Mouse (Mus musculus): ENCODE measurements around the gene Mocs1.

Gene Mocs1

DNA sequence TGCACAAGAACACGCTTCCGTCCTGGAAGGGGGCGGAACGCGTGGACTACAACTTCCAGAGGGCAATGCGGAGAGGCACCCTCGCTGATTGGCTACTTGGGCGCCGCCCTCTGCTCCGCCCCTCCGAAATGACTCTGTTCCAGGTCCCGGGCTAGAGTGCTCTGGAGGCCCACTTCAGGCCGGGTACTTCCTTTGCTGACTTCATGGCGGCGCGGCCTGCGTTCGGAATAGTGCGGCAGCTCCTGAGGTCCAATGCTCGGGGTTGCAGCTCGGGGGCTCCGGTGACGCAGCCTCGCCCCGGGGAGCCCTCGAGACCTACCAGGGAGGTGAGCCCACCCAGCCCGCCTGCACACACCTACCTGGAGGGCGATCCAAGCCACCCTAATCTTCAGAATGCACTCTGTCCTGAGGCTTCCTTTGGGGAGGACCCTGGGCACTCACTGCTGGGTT lies at the start of gene Mocs1:
Gene Mocs1 (plus strand): TSS at position 124 of the 450 bp plus-strand sequence.
- DNase-seq (ENCODE audit: low read depth, low spot score) = peak; percentile 96

- no peak for DNase-seq (ENCODE audit: low read depth, low spot score)
Observed at GRCm38 (mm10) chr17:49379645-49380044, 48.5 kb upstream of the Mocs1 start.

DNA sequence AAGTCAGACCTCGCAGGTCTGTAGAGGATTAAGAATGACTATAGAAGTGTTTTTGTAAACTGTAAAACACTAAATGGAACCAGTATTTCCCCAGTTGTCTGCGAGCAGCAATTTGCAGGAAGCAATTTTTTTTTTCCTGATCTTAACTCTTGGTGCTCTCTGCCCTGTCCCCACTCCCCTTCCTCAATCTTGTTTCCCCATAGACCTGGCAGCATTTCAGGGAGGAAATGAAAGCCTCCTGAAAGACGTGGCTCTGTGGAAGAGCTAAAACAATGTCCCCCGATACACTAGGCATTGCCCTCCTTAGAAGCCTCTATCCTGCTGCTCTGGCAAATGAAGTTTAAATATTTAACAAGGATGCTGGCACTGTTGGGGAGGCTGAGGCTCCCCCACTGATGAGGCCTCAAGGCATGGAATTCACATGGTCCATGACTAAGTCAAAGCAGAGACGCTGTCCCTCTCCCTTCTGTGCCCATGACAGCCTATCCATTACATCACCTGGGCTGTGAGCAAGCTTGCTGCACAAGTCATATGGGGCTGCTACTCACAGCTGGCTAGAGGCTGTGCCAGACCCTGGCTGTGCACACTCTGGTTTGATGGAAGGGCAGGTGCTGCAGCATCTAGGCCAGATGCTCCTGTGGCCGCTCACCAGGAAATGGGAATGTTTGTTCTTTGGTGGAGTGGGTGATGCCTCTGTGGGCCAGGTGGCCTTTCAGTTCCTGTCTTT lies 43.8 kb upstream of the Mocs1 start:
- DNase-seq (ENCODE audit: low read depth, low spot score) = no peak

- DNase-seq (ENCODE audit: low read depth, low spot score) = peak; percentile 70
Observed at GRCm38 (mm10) chr17:49387741-49388140, 40.4 kb upstream of the Mocs1 start.

DNA sequence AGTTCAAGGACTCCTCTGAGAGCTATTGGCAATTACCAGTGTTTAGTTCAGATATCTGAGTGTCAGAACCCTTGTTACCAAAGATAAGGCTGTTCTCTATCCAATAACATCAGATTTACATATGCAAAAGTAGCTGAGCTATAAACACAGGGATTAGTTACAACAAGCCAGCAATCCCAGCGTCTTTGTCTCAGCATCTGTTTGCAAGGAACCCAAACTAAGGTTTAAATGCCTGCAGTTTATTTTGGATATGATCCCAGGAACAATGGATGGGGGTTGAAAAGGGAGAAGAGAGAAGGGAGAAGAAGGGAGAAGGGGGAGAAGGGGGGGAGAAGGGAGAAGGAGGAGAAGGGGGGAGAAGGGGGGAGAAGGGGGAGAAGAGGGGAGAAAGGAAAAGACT lies 35.4 kb upstream of the Mocs1 start:
- no peak for DNase-seq (ENCODE audit: low read depth, low spot score)

GRCm38 (mm10) chr17:49394836-49395235 lies 33.3 kb upstream of the Mocs1 start:
- DNase-seq (ENCODE audit: low read depth, low spot score) = no peak

- no peak for DNase-seq (ENCODE audit: low read depth, low spot score)
Observed at GRCm38 (mm10) chr17:49399605-49400004, 28.6 kb upstream of the Mocs1 start.

DNA sequence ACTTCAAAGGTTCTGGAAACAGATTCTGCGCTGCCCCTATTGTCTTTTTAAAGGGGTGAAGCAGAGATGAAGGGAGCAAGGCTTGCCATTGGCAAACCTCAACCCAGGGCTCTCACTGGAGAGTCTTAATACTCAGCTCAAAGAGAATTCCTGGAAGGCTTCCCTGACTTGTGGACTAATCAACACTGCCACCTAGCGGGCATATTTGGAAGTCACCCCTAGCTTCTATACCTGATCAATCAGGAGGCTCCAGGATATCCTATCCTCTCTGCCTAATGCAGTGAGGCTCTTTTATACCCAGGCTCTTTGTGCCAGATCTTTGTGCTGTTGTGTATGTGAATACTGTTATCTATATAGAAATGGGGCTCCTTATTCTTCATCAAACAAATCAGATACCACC lies 28.0 kb upstream of the Mocs1 start:
- peak; percentile 78 for DNase-seq (ENCODE audit: low read depth, low spot score)

- DNase-seq (ENCODE audit: low read depth, low spot score) = no peak
Observed at GRCm38 (mm10) chr17:49403151-49403550, 25.0 kb upstream of the Mocs1 start.

GRCm38 (mm10) chr17:49405927-49406326 lies 22.2 kb upstream of the Mocs1 start:
- DNase-seq (ENCODE audit: low read depth, low spot score) = no peak

GRCm38 (mm10) chr17:49412974-49413373 lies 15.2 kb upstream of the Mocs1 start:
- DNase-seq (ENCODE audit: low read depth, low spot score) = no peak

DNA sequence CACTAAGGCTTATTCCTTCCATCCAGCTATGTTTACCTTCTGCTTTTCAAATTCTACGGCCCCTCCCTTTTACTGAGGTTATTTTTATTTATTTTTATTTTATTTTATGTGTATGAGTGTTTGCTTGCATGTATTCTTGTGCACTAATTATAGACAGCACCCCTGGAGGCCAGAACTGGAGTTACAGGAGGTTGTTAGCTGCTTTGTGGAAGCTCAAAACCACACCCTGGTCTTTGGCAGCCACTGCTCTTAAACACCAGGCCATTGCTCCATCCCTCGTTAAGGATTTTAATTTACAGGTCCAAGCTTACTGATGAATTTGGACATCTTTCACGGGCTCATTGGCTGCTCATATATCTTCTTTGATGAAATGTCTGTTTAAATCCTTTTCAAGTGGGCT lies 14.6 kb upstream of the Mocs1 start:
- DNase-seq (ENCODE audit: low read depth, low spot score) = peak; percentile 51

GRCm38 (mm10) chr17:49416228-49416627 lies 11.9 kb upstream of the Mocs1 start:
- DNase-seq (ENCODE audit: low read depth, low spot score) = peak; percentile 31

GRCm38 (mm10) chr17:49419813-49420212 lies 8.3 kb upstream of the Mocs1 start:
- no peak for DNase-seq (ENCODE audit: low read depth, low spot score)

- DNase-seq (ENCODE audit: low read depth, low spot score) = no peak
Observed at GRCm38 (mm10) chr17:49422286-49423066, 5.7 kb upstream of the Mocs1 start.

- no peak for DNase-seq (ENCODE audit: low read depth, low spot score)
Observed at GRCm38 (mm10) chr17:49423067-49423325, 5.2 kb upstream of the Mocs1 start.

- no peak for DNase-seq (ENCODE audit: low read depth, low spot score)
Observed at GRCm38 (mm10) chr17:49423872-49424271, 4.3 kb upstream of the Mocs1 start.

DNA sequence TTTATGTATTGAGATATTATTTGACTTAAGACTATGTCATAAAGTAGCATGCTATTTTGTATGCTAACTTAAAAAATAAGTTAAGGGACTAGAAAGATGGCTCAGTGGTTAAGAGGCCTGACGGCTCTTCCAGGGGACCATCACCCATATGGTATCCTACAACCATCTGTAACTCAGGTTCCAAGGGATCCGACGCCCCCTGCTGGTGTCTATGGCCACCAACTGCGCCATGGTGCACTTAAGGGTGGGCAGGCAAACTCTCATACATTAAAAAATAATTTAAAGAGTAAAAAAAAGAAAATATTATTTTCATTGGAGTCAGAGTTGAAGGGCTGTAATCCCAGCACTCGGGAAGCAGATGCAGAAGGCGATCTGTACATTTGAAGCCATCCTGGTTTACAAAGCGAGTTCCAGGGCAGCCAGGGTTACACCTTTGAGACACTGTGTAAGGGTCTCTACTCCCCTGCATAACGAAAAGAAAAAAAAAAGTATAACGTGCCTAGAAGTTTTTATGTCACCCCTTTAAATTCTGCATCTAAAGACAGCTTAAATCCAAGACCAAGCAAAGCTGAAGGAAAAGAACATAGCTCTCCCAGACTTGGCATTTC lies 427 bp upstream of the Mocs1 start:
- peak; percentile 70 for DNase-seq (ENCODE audit: low read depth, low spot score)

GRCm38 (mm10) chr17:49428751-49429415 lies 721 bp downstream of the Mocs1 start:
- no peak for DNase-seq (ENCODE audit: low read depth, low spot score)

GRCm38 (mm10) chr17:49429471-49430129 lies 1.4 kb downstream of the Mocs1 start:
- no peak for DNase-seq (ENCODE audit: low read depth, low spot score)

DNA sequence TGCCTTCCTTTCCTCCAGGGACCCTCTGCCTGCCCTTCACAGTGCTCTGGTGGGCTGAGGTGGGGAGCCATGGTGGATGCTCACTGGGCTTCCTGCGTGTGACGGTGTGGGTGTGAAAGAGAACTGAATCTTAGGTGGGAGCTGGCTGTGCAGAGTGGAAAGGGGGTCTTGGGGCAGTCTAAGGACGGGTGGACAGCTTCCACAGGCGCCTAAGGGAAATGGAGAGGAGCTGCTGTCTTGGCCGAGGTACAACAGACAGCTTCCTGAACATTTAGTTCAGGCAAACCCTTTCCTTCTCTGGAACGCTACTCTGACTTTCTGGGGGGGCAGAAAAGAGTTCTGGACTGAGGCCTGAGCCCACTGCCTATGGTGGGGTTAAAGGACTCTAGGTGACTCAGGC lies 2.0 kb downstream of the Mocs1 start:
- DNase-seq (ENCODE audit: low read depth, low spot score) = no peak

GRCm38 (mm10) chr17:49431176-49431575 lies 3.0 kb downstream of the Mocs1 start:
- DNase-seq (ENCODE audit: low read depth, low spot score) = no peak

All from ZHBTc4 (cell line).